Mouse (Mus musculus): ENCODE measurements at regions not wholly inside any gene's neighbourhood (a gene's known extent, or its start where the extent isn't known, plus 50 kb on each side); places are given as distances from the start of the nearest gene placed in this dataset.
"Not testable (repeated sequence)": the region's sequence is repeated elsewhere in the genome, so short reads cannot be mapped to it uniquely, and the experiment has no call there.

DNA sequence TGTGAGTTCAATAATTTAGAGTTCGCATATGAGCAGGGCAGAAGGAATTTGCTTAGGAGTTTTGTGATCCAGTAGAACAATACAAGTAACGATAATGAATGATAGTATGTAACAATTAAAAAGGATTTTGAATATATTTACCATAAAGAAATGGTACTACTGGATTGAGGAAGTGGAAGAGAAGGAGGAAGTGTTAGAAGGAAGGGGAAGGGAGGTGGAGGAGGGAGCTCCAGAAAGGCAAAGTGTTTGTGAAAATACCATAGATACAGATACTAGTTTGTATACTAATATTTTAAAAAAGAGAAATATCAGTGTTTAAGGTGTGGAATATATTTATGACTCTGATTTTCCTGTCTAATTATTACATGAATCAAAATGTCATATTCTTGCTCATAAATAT lies 579.2 kb upstream of the Gje1 start:
- Histone ChIP-seq H3K9ac (no peak overlapping the region), H3K4me3 (ENCODE audit: low read depth, low read length) (no peak overlapping the region), H3K27me3 (ENCODE audit: insufficient read depth, low read length) (no peaks in the 10 kb centered on the region), H3K36me3 (ENCODE audit: insufficient read depth) (no peaks in the 10 kb centered on the region), H3K9me3 (ENCODE audit: low read length) (no peaks in the 10 kb centered on the region), H3K4me1 (ENCODE audit: insufficient read depth) (no peaks in the 10 kb centered on the region), H3K4me2 (ENCODE audit: low read depth) (no peak overlapping the region), H3K27ac (ENCODE audit: low read depth, low read length) (no peak overlapping the region)
- DNase-seq (no peak), ATAC-seq (no peak)
- TF ChIP-seq CTCF (IDR thresholded peaks at IDR 0.05; ENCODE audit: low read depth), result no peak
- 90% methylated on average over 2 of the region's 2 CpGs for WGBS

DNA sequence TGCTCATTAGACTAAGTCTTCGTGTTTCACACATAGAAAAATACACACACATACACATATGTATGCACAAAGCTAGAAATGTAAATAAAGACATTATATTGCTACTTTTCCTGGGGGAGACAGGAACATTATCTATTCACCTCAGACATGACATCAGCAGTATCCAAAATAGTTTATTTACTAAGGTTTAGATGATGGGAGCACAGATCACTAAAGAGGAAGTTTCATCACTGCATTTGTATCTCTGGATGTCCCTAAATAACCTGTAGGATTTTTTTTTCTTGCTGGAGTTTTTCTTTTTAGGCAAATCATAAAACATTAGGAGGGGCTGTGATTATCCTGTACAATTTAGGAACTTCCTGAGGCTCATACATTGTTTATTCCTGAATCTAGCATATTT lies 576.1 kb upstream of the Gje1 start:
- no peak overlapping the region for H3K9ac ChIP-seq
- no peak overlapping the region for H3K4me3 ChIP-seq (ENCODE audit: low read depth, low read length)
- H3K9me3 ChIP-seq (ENCODE audit: low read length), result no peaks in the 10 kb centered on the region
- TF ChIP-seq CTCF (IDR thresholded peaks at IDR 0.05; ENCODE audit: low read depth), result no peak
- DNase-seq (no peak), ATAC-seq (no peak)
- 75% methylated on average over 1 of the region's 1 CpGs for WGBS
- H3K4me1 ChIP-seq (ENCODE audit: insufficient read depth), result no peaks in the 10 kb centered on the region
- no peak overlapping the region for H3K27ac ChIP-seq (ENCODE audit: low read depth, low read length)
- H3K4me2 ChIP-seq (ENCODE audit: low read depth), result no peak overlapping the region
- H3K36me3 ChIP-seq (ENCODE audit: insufficient read depth), result no peaks in the 10 kb centered on the region
- no peaks in the 10 kb centered on the region for H3K27me3 ChIP-seq (ENCODE audit: insufficient read depth, low read length)

DNA sequence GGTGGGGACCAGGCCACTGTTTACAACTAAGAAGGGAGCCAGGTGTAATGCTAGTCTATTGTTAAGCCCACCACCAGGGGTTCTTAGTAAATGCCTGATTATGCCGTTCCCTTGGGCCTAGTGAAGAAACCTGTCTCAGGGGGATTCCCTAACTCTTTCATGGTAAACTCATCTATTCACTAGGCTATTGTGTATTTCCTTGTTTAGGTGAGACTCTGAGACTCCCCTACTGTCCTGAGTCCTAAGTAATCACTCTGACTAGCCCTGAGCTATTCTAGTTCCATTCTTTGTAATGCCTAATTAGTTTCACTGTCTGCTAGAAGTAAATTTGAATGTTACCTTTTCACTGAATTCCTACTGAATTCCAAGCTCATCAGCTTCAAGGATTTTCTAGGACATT lies 545.3 kb upstream of the Gje1 start:
- not testable (repeated sequence) for H3K9me3 ChIP-seq (ENCODE audit: low read length); H3K36me3 ChIP-seq (ENCODE audit: insufficient read depth); ATAC-seq; H3K27ac ChIP-seq (ENCODE audit: low read depth, low read length); H3K4me3 ChIP-seq (ENCODE audit: low read depth, low read length); H3K27me3 ChIP-seq (ENCODE audit: insufficient read depth, low read length); H3K4me1 ChIP-seq (ENCODE audit: insufficient read depth); H3K4me2 ChIP-seq (ENCODE audit: low read depth); DNase-seq; H3K9ac ChIP-seq
- 43% methylated on average over 1 of the region's 1 CpGs for WGBS

DNA sequence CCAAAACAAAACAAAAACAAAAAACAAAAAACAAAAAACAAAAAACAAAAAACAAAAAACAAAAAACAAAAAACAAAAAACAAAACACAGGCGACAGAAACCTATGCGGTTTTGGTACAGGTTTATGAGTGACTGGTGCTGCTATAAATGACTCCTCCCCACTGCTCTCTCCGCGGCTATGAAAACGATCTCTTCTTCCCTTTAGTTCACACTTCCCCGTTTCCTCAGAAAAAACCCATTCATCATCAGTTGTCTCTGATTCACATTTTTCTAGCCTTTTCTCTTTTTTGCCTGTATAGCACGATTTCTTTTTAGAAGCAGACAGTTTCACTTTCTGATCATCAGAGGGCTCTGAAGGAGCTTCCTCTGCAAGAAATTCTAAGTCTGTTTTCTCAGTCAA lies 544.3 kb upstream of the Gje1 start:
- not testable (repeated sequence) for DNase-seq; H3K9ac ChIP-seq; H3K36me3 ChIP-seq (ENCODE audit: insufficient read depth); H3K27me3 ChIP-seq (ENCODE audit: insufficient read depth, low read length); H3K4me2 ChIP-seq (ENCODE audit: low read depth); H3K4me1 ChIP-seq (ENCODE audit: insufficient read depth); H3K27ac ChIP-seq (ENCODE audit: low read depth, low read length); H3K4me3 ChIP-seq (ENCODE audit: low read depth, low read length); H3K9me3 ChIP-seq (ENCODE audit: low read length); ATAC-seq
- 86% methylated on average over 7 of the region's 7 CpGs for WGBS

DNA sequence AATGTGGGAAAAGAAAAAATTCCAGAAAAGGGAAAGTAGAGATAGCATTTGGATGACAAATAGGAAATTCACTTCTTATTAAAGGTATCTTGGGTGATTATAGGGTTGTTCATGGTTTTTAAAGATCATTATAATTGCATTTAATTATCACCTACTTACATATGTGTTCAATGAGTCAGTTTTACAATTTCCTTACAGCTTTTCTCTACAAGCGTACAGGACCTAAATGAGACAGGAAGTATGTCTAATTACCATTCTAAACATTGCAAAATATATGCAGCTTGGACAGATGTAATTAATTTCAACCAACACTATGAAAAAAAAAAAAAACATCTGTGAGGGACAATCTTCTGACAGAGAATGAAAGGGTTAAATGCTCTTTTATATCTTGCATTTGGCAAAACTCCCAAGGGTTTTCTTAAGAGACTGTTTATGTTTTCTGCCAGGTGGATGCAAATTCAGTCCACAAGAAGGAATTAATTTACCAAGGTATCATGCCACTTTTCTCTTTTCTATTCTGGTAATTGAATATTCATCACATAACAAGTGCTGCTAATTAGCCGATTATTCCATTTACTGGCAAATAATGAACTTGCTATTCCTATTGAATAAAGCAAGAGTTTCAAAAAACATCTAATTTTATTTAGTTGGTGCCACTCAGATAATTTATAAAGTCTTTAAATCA lies 531.5 kb upstream of the Gje1 start:
- 21% methylated on average over 2 of the region's 2 CpGs for WGBS
- ATAC-seq, result no peak

DNA sequence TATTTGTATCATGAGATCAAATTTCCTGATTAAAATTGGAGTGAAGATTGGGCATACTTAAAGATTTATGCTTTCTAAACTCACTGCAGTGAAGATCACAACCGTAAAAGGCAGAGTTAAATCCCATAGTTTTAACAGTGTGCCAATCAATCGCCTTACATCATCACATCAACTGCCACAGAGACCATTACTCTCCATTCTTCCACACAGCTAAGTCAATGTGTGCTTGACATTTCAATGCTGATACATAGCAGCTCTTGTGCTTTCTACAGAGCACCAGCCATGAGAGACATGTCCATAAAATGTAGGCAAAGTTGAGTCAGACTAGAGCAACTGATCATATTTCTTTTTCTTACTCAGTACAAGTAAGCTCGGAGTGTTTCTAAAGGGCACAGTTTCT lies 530.9 kb upstream of the Gje1 start:
- no peak overlapping the region for H3K4me3 ChIP-seq (ENCODE audit: low read depth, low read length)
- TF ChIP-seq CTCF (IDR thresholded peaks at IDR 0.05; ENCODE audit: low read depth), result no peak
- 56% methylated on average over 3 of the region's 3 CpGs for WGBS
- no peak overlapping the region for H3K9ac ChIP-seq
- no peaks in the 10 kb centered on the region for H3K36me3 ChIP-seq (ENCODE audit: insufficient read depth)
- no peak for ATAC-seq
- no peak for DNase-seq
- H3K27ac ChIP-seq (ENCODE audit: low read depth, low read length), result no peak overlapping the region
- no peaks in the 10 kb centered on the region for H3K9me3 ChIP-seq (ENCODE audit: low read length)
- H3K4me2 ChIP-seq (ENCODE audit: low read depth), result no peak overlapping the region
- H3K27me3 ChIP-seq (ENCODE audit: insufficient read depth, low read length), result no peaks in the 10 kb centered on the region
- no peaks in the 10 kb centered on the region for H3K4me1 ChIP-seq (ENCODE audit: insufficient read depth)

More for the DNA sequence above, 531.5 kb upstream of the Gje1 start:
- H3K4me3 ChIP-seq (ENCODE audit: low read depth, low read length), result no peak overlapping the region
- no peaks in the 10 kb centered on the region for H3K27me3 ChIP-seq (ENCODE audit: insufficient read depth, low read length)
- no peak for TF ChIP-seq CTCF (IDR thresholded peaks at IDR 0.05; ENCODE audit: low read depth)
- no peak overlapping the region for H3K9ac ChIP-seq
- H3K9me3 ChIP-seq (ENCODE audit: low read length), result no peaks in the 10 kb centered on the region
- H3K36me3 ChIP-seq (ENCODE audit: insufficient read depth), result no peaks in the 10 kb centered on the region
- no peak overlapping the region for H3K27ac ChIP-seq (ENCODE audit: low read depth, low read length)
- H3K4me1 ChIP-seq (ENCODE audit: insufficient read depth), result no peaks in the 10 kb centered on the region
- no peak overlapping the region for H3K4me2 ChIP-seq (ENCODE audit: low read depth)
- no peak for DNase-seq

DNA sequence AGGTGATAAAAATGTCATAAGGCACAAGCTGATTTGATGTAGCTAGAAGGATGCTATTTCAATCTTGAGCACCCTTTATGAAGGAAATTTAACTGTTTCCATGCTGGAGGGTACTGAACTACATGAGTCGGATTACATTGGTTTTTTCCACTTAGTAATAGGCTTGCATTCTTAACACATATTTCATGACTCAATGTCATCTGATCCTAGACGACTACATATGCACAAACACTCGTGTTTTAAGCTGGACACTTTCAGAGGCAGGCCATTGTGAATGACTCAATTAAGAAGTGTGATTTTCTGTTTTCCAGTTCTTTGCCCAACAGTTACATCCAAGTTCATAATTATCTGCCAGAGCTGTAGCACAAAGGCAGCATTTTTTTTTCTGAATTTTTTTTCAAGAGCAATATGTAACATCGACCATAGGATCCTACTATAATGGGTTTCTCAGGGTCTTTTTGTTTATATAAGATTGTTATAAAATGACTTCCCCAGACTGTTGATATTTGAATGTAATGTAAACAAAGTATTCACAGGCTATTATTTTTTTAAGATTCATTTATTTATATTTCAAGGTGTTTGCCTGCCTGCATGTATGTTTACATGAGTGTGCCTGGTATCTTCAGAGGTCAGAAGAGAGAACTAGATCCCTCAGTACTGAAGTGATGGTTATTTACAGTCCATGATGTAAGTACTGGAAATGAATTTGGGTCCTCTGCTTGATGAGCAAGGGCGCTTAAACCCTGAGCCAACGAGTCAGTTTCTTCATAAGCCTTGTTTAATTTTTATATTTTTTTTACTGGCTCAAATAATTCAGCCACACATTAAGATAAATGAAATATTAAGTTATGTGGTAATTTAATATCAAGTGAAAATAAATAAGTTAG lies 526.6 kb upstream of the Gje1 start:
- no peaks in the 10 kb centered on the region for H3K27me3 ChIP-seq (ENCODE audit: insufficient read depth, low read length)
- TF ChIP-seq CTCF (IDR thresholded peaks at IDR 0.05; ENCODE audit: low read depth), result no peak
- no peak for DNase-seq
- no peak overlapping the region for H3K27ac ChIP-seq (ENCODE audit: low read depth, low read length)
- H3K4me2 ChIP-seq (ENCODE audit: low read depth), result no peak overlapping the region
- H3K4me1 ChIP-seq (ENCODE audit: insufficient read depth), result no peaks in the 10 kb centered on the region
- no peaks in the 10 kb centered on the region for H3K36me3 ChIP-seq (ENCODE audit: insufficient read depth)
- no peak for ATAC-seq
- no peak overlapping the region for H3K9ac ChIP-seq
- H3K9me3 ChIP-seq (ENCODE audit: low read length), result no peaks in the 10 kb centered on the region
- 66% methylated on average over 6 of the region's 6 CpGs for WGBS
- H3K4me3 ChIP-seq (ENCODE audit: low read depth, low read length), result no peak overlapping the region
